Mouse (Mus musculus): ENCODE results near the gene Slit3.

The Slit3 gene

GRCm38 (mm10) chr11:35203673-35204072, 82.6 kb downstream of the Slit3 start:
- no peak for DNase-seq

GRCm38 (mm10) chr11:35204084-35204483, 83.1 kb downstream of the Slit3 start:
- DNase-seq, result no peak

- no peak for DNase-seq
These were observed 90.0 kb downstream of the Slit3 start for GRCm38 (mm10) chr11:35210728-35211682.

- no peak for DNase-seq
These were observed 103.0 kb downstream of the Slit3 start for GRCm38 (mm10) chr11:35224025-35224424.

- DNase-seq, result no peak
These were observed 110.5 kb downstream of the Slit3 start for GRCm38 (mm10) chr11:35231361-35232090.

- DNase-seq, result no peak
These were observed 111.3 kb downstream of the Slit3 start for GRCm38 (mm10) chr11:35232321-35232720.

- no peak for DNase-seq
These were observed 120.4 kb downstream of the Slit3 start for GRCm38 (mm10) chr11:35241379-35241778.

GRCm38 (mm10) chr11:35243597-35243996, 122.6 kb downstream of the Slit3 start:
- no peak for DNase-seq

GRCm38 (mm10) chr11:35244526-35244925, 123.5 kb downstream of the Slit3 start:
- DNase-seq, result peak; percentile 19

GRCm38 (mm10) chr11:35246623-35247022, 125.6 kb downstream of the Slit3 start:
- no peak for DNase-seq

- DNase-seq, result no peak
These were observed 127.1 kb downstream of the Slit3 start for GRCm38 (mm10) chr11:35248088-35248487.

GRCm38 (mm10) chr11:35250871-35251418, 129.9 kb downstream of the Slit3 start:
- DNase-seq, result no peak

GRCm38 (mm10) chr11:35251910-35252309, 130.9 kb downstream of the Slit3 start:
- peak; percentile 57 for DNase-seq

GRCm38 (mm10) chr11:35257351-35257750, 136.3 kb downstream of the Slit3 start:
- no peak for DNase-seq

GRCm38 (mm10) chr11:35261562-35262087, 140.6 kb downstream of the Slit3 start:
- DNase-seq, result no peak

- DNase-seq, result peak; percentile 54
These were observed 141.4 kb downstream of the Slit3 start for GRCm38 (mm10) chr11:35262289-35262941.

- no peak for DNase-seq
These were observed 143.7 kb downstream of the Slit3 start for GRCm38 (mm10) chr11:35264749-35265148.

GRCm38 (mm10) chr11:35270396-35270795, 149.4 kb downstream of the Slit3 start:
- DNase-seq, result no peak

- no peak for DNase-seq
These were observed 152.4 kb downstream of the Slit3 start for GRCm38 (mm10) chr11:35273416-35273815.

- DNase-seq, result no peak
These were observed 153.0 kb downstream of the Slit3 start for GRCm38 (mm10) chr11:35274036-35274435.

- no peak for DNase-seq
These were observed 154.3 kb downstream of the Slit3 start for GRCm38 (mm10) chr11:35275300-35275699.

- DNase-seq, result no peak
These were observed 155.0 kb downstream of the Slit3 start for GRCm38 (mm10) chr11:35276001-35276400.
